Mouse (Mus musculus) T-helper 1 cell (primary cell): ENCODE results near the gene Vkorc1.

ENCODE experiments used
- in situ Hi-C: fragments of 300-600 bp; cut with MboI, MseI; formaldehyde crosslinking; loops from one replicate; pipeline ENCODE4 v1.15.1; 2025; ENCODE audit warnings: high pct_unique_total_duplicates

The Vkorc1 gene

GRCm38 (mm10) chr7:127876467-127877348 lies 18.7 kb downstream of the Vkorc1 start, which contains the start of gene Zfp668:
Gene Zfp668, minus strand, starts transcription at chr7:127876828.
- in situ Hi-C loops = no loop called here

- in situ Hi-C loops = no loop called here
These were observed 19.4 kb downstream of the Vkorc1 start, which contains the start of gene Zfp646 for GRCm38 (mm10) chr7:127876041-127876466. Gene Zfp646, plus strand, starts transcription at chr7:127876221.

- in situ Hi-C loops = no loop called here
These were observed 19.8 kb downstream of the Vkorc1 start for GRCm38 (mm10) chr7:127875627-127876001.

- in situ Hi-C loops = no loop called here
These were observed 20.4 kb downstream of the Vkorc1 start for GRCm38 (mm10) chr7:127874812-127875626.

GRCm38 (mm10) chr7:127870136-127870821 lies 25.1 kb downstream of the Vkorc1 start:
- in situ Hi-C loops = no loop called here

- in situ Hi-C loops = no loop called here
These were observed 26.1 kb downstream of the Vkorc1 start for GRCm38 (mm10) chr7:127869149-127869810.

GRCm38 (mm10) chr7:127867641-127868040 lies 27.8 kb downstream of the Vkorc1 start:
- in situ Hi-C loops = no loop called here

- in situ Hi-C loops = no loop called here
These were observed 29.0 kb downstream of the Vkorc1 start for GRCm38 (mm10) chr7:127866434-127866833.

- in situ Hi-C loops = no loop called here
These were observed 37.2 kb downstream of the Vkorc1 start for GRCm38 (mm10) chr7:127858258-127858657.

- in situ Hi-C loops = no loop called here
These were observed 44.5 kb downstream of the Vkorc1 start for GRCm38 (mm10) chr7:127850906-127851305.

GRCm38 (mm10) chr7:127849973-127850875 lies 45.2 kb downstream of the Vkorc1 start:
- in situ Hi-C loops = no loop called here
